Mouse (Mus musculus): ENCODE data around the gene Guk1.
A peak's percentile ranks its signal among the peaks of the same experiment; 100 is the strongest.

The Guk1 gene

GRCm38 (mm10) chr11:59192059-59192386, at the start of gene Guk1:
Guk1 (minus strand) TSS chr11:59192212.
- H3K36me3 ChIP-seq (ENCODE audit: insufficient read depth, low read length) = peaks cover 24% of the 10 kb centered on the region
- TF ChIP-seq NANOG (IDR thresholded peaks at IDR 0.05; ENCODE audit: borderline replicate concordance, low read length) (no peak), CTCF (conservative IDR thresholded peaks at IDR 0.05; ENCODE audit: low read length) (no peak), POU5F1 (IDR thresholded peaks at IDR 0.05; ENCODE audit: borderline replicate concordance, low read length) (no peak)
- H3K4me1 ChIP-seq (replicated peaks; ENCODE audit: low read depth, low read length) = peaks cover 46% of the 10 kb centered on the region
- no peaks in the 10 kb centered on the region for H3K9me3 ChIP-seq (ENCODE audit: low read length)
- H3K27me3 ChIP-seq (ENCODE audit: insufficient read depth, low read length) = peaks cover 9% of the 10 kb centered on the region
- peak within 1 kb of the TSS; percentile 90 for H3K4me3 ChIP-seq (replicated peaks; ENCODE audit: low read length)

GRCm38 (mm10) chr11:59239796-59240195, 47.8 kb upstream of the Guk1 start:
- no peak overlapping the region for H3K4me3 ChIP-seq (replicated peaks; ENCODE audit: low read length)
- H3K4me1 ChIP-seq (replicated peaks; ENCODE audit: low read depth, low read length) = peaks cover 44% of the 10 kb centered on the region
- H3K27me3 ChIP-seq (ENCODE audit: insufficient read depth, low read length) = peaks cover 23% of the 10 kb centered on the region
- TF ChIP-seq NANOG (IDR thresholded peaks at IDR 0.05; ENCODE audit: borderline replicate concordance, low read length) = no peak
- no peak for TF ChIP-seq CTCF (conservative IDR thresholded peaks at IDR 0.05; ENCODE audit: low read length)
- TF ChIP-seq POU5F1 (IDR thresholded peaks at IDR 0.05; ENCODE audit: borderline replicate concordance, low read length) = no peak
- no peaks in the 10 kb centered on the region for H3K9me3 ChIP-seq (ENCODE audit: low read length)
- H3K36me3 ChIP-seq (ENCODE audit: insufficient read depth, low read length) = no peaks in the 10 kb centered on the region

- Histone ChIP-seq H3K36me3 (ENCODE audit: insufficient read depth, low read length) (no peaks in the 10 kb centered on the region), H3K4me3 (replicated peaks; ENCODE audit: low read length) (no peak overlapping the region; the same call in 1 of the 2 replicates), H3K9me3 (ENCODE audit: low read length) (no peaks in the 10 kb centered on the region), H3K4me1 (replicated peaks; ENCODE audit: low read depth, low read length) (peaks cover 40% of the 10 kb centered on the region), H3K27me3 (ENCODE audit: insufficient read depth, low read length) (peaks cover 23% of the 10 kb centered on the region)
- TF ChIP-seq NANOG (IDR thresholded peaks at IDR 0.05; ENCODE audit: borderline replicate concordance, low read length) (no peak), CTCF (conservative IDR thresholded peaks at IDR 0.05; ENCODE audit: low read length) (no peak), POU5F1 (IDR thresholded peaks at IDR 0.05; ENCODE audit: borderline replicate concordance, low read length) (no peak)
Measured at GRCm38 (mm10) chr11:59239428-59239785, 47.4 kb upstream of the Guk1 start.

DNA sequence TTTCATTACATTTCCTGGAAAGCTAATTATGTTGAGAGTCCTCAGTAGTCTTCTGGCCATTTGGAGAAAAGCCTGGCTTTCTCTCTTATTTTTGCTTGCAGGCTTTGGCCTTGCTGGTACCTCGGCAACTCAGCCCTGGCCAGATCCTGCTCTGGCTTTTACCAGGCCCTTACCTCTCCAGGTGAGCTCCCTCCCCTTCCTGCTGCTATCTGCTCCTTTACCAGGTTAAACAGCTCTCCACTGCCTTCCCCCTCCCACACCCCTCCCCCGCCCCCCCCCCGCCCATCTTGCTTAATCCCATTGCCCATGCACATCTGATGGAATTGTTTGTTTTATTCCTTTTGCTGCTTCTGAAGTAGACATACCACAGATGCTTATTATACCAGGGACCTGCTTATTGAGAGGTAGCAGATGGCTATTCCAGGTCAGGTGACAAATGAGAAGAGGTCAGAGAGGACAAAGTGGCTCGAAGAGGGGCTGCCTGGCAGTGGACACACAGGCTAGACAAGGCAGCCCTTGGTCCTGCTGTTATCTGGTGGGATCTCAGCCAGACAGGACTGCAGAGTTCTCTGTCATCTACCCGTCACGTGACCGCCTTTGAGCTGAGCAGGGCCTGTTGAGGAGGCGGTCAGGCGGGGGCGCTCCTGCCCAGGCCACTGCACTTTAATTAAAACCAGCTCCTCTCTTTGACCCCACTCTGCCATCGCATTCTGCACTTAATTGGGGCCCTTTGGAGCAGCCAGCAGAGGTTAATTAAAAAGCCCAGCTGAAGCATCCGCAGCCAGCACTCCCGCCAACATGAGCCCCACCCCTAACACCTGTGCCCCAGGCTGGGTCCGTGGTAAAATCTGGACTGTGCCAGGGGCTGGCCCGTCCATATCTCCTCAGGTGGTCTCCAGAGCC, 46.8 kb upstream of the Guk1 start:
- Histone ChIP-seq H3K36me3 (ENCODE audit: insufficient read depth, low read length) (no peaks in the 10 kb centered on the region), H3K27me3 (ENCODE audit: insufficient read depth, low read length) (peaks cover 23% of the 10 kb centered on the region), H3K9me3 (ENCODE audit: low read length) (no peaks in the 10 kb centered on the region), H3K4me1 (replicated peaks; ENCODE audit: low read depth, low read length) (peaks cover 35% of the 10 kb centered on the region), H3K4me3 (replicated peaks; ENCODE audit: low read length) (no peak overlapping the region; the same call in 1 of the 2 replicates)
- no peak for TF ChIP-seq NANOG (IDR thresholded peaks at IDR 0.05; ENCODE audit: borderline replicate concordance, low read length)
- TF ChIP-seq CTCF (conservative IDR thresholded peaks at IDR 0.05; ENCODE audit: low read length) = peak; percentile 26

DNA sequence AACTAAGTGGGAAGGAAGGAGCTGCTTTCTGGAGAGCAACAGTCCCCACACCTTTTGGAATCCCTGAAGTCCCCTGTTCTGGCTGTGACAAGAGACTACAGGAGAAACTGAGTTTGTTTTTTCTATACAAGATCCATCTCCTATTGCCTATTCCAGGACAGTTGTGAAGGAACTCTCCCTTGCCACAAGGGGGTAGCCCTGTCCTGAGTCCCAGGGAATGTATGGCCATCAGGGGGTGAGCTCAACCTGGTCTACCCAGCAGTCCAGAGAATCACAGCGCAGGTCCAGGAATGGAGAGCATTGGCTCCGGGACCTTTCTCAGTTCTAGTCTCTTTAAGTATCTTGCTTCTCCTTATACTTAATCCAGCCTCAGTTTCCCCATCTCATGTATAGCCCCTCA, 40.8 kb upstream of the Guk1 start:
- H3K4me1 ChIP-seq (replicated peaks; ENCODE audit: low read depth, low read length) = peaks cover 21% of the 10 kb centered on the region
- no peaks in the 10 kb centered on the region for H3K27me3 ChIP-seq (ENCODE audit: insufficient read depth, low read length)
- H3K36me3 ChIP-seq (ENCODE audit: insufficient read depth, low read length) = no peaks in the 10 kb centered on the region
- no peaks in the 10 kb centered on the region for H3K9me3 ChIP-seq (ENCODE audit: low read length)
- no peak overlapping the region for H3K4me3 ChIP-seq (replicated peaks; ENCODE audit: low read length)
- TF ChIP-seq POU5F1 (IDR thresholded peaks at IDR 0.05; ENCODE audit: borderline replicate concordance, low read length) (no peak), CTCF (conservative IDR thresholded peaks at IDR 0.05; ENCODE audit: low read length) (no peak; the same call in 1 of the 2 replicates), NANOG (IDR thresholded peaks at IDR 0.05; ENCODE audit: borderline replicate concordance, low read length) (no peak)

DNA sequence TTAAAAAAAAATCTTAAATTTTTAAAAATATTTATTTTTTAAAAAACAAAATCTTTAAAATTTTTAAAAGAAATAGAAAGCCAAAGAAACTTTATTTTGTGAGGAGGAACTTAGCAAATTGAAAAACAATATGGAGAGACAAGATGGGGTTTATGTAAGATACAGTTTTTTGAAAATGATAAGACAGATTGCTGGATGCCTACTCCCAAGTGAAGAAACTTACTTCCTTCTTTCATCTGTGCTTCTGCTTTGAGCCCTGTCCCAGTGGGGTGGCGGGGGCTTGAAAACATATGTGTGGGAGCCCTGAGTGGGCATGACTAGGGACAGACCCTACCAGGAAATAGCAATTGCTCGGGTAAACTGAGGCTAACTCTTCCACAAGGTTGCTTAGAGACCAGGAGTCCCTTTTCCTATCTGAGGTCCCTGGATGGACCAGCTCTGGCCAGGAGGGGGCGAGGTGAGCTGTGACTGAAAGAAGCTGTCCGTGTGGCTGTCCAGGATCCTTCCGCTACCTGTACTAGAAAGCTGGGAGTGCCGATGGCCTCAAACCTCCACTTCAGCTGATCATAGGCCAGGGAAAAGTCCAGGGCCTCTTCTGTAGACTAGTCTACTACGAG, 38.2 kb upstream of the Guk1 start:
- no peak overlapping the region for H3K4me3 ChIP-seq (replicated peaks; ENCODE audit: low read length)
- no peaks in the 10 kb centered on the region for H3K27me3 ChIP-seq (ENCODE audit: insufficient read depth, low read length)
- peaks cover 42% of the 10 kb centered on the region for H3K4me1 ChIP-seq (replicated peaks; ENCODE audit: low read depth, low read length)
- H3K9me3 ChIP-seq (ENCODE audit: low read length) = no peaks in the 10 kb centered on the region
- peaks cover 17% of the 10 kb centered on the region for H3K36me3 ChIP-seq (ENCODE audit: insufficient read depth, low read length)
- TF ChIP-seq NANOG (IDR thresholded peaks at IDR 0.05; ENCODE audit: borderline replicate concordance, low read length) (no peak), CTCF (conservative IDR thresholded peaks at IDR 0.05; ENCODE audit: low read length) (peak; percentile 53)

- Histone ChIP-seq H3K27me3 (ENCODE audit: insufficient read depth, low read length) (no peaks in the 10 kb centered on the region), H3K4me3 (replicated peaks; ENCODE audit: low read length) (peak within 1 kb of the TSS; percentile 99), H3K9me3 (ENCODE audit: low read length) (no peaks in the 10 kb centered on the region), H3K4me1 (replicated peaks; ENCODE audit: low read depth, low read length) (peaks cover 56% of the 10 kb centered on the region), H3K36me3 (ENCODE audit: insufficient read depth, low read length) (peaks cover 36% of the 10 kb centered on the region)
- TF ChIP-seq POU5F1 (IDR thresholded peaks at IDR 0.05; ENCODE audit: borderline replicate concordance, low read length) (no peak), NANOG (IDR thresholded peaks at IDR 0.05; ENCODE audit: borderline replicate concordance, low read length) (no peak), CTCF (conservative IDR thresholded peaks at IDR 0.05; ENCODE audit: low read length) (no peak)
Measured at GRCm38 (mm10) chr11:59228122-59228953, 36.3 kb upstream of the Guk1 start, which contains the start of gene Arf1. Arf1 (minus strand) TSS chr11:59228270.

DNA sequence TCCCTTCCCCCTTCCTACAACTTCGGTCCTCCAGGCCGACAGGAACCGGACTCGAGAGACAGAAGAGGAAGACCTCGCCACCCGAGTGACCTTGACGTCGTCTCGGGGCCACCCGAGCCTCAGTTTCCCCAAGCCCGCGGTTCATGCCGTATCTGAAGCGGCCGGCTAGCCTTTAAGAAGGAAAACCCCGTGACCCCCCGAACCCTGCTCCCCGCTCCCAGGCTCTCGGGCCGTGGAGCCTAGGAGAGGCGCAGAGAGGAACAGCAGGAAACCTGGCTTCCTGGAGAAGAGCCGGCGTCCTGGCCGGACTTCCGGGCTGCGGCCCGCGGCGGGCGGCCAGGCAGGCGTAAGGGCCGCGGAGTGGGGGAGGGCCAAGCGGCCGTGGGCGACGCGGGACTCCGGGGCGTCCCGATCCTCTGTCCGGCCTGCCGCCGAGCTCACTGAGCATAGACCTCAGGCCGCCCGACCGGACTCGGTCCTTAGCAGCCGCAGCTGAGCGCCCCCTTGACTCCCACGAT, 35.7 kb upstream of the Guk1 start:
- peaks cover 63% of the 10 kb centered on the region for H3K4me1 ChIP-seq (replicated peaks; ENCODE audit: low read depth, low read length)
- no peaks in the 10 kb centered on the region for H3K27me3 ChIP-seq (ENCODE audit: insufficient read depth, low read length)
- TF ChIP-seq NANOG (IDR thresholded peaks at IDR 0.05; ENCODE audit: borderline replicate concordance, low read length) (no peak), POU5F1 (IDR thresholded peaks at IDR 0.05; ENCODE audit: borderline replicate concordance, low read length) (no peak), CTCF (conservative IDR thresholded peaks at IDR 0.05; ENCODE audit: low read length) (no peak)
- peak overlapping the region; percentile 99 for H3K4me3 ChIP-seq (replicated peaks; ENCODE audit: low read length)
- H3K9me3 ChIP-seq (ENCODE audit: low read length) = no peaks in the 10 kb centered on the region
- peaks cover 42% of the 10 kb centered on the region for H3K36me3 ChIP-seq (ENCODE audit: insufficient read depth, low read length)

Data from E14TG2a.4 (cell line).